Mouse (Mus musculus): ENCODE measurements around the gene Tom1l2.

- TF ChIP-seq CTCF (IDR thresholded peaks at IDR 0.05; ENCODE audit: low read depth) (no peak), EP300 (IDR thresholded peaks at IDR 0.05; ENCODE audit: low read depth) (no peak)
Measured at GRCm38 (mm10) chr11:60391346-60391745, 38.6 kb upstream of the Tom1l2 start.
